8 mouse cellular contexts compared by ENCODE assay signal in genomic region chr6:32460400-32460799, GRCm38 (mm10).
DNase-seq lines count a peak whose midpoint lies in the region; ATAC-seq and TF ChIP-seq lines count a peak whose summit lies in the region.

No protein-coding gene starts in this region.

- no peaks in the 10 kb centered on the region for H3K27me3 ChIP-seq in intestine, embryonic 15.5 days (replicated peaks)
- no peaks in the 10 kb centered on the region for H3K27me3 ChIP-seq in lung, embryonic 14.5 days (ENCODE audit: insufficient read depth, low read length)
- no peaks in the 10 kb centered on the region for H3K27me3 ChIP-seq in embryonic facial prominence, embryonic 10.5 days (replicated peaks; ENCODE audit: low read depth, poor library complexity, severe bottlenecking)

- no peaks in the 10 kb centered on the region for H3K36me3 ChIP-seq in intestine, embryonic 15.5 days
- H3K36me3 ChIP-seq in lung, embryonic 14.5 days (ENCODE audit: insufficient read depth), result no peaks in the 10 kb centered on the region
- H3K36me3 ChIP-seq in embryonic facial prominence, embryonic 10.5 days (replicated peaks), result no peaks in the 10 kb centered on the region

- H3K4me1 ChIP-seq in intestine, embryonic 15.5 days (replicated peaks), result 0 out of 2 replicates have a peak, but pooled peaks cover 11% of the 10 kb centered on the region
- peaks cover 8% of the 10 kb centered on the region; the same call in 1 of the 2 replicates for H3K4me1 ChIP-seq in lung, embryonic 14.5 days (ENCODE audit: insufficient read depth)
- H3K4me1 ChIP-seq in embryonic facial prominence, embryonic 10.5 days, result peaks cover 24% of the 10 kb centered on the region

- DNase-seq in adrenal gland, postnatal 14 days, result peak; percentile 13
- DNase-seq in adrenal gland, postnatal 25 days, result no peak
- DNase-seq in heart, adult 11 months, result peak; percentile 99
- peak; percentile 57 for DNase-seq in lung, embryonic 14.5 days
- no peak for DNase-seq in embryo, embryonic 10 days (ENCODE audit: low spot score)
- no peak for DNase-seq in natural killer cell, adult 2 months (ENCODE audit: low spot score in 2 of 2)
- DNase-seq in embryonic facial prominence, embryonic 10.5 days (ENCODE audit: low spot score), result no peak

- H3K9me3 ChIP-seq in intestine, embryonic 15.5 days, result no peaks in the 10 kb centered on the region
- H3K9me3 ChIP-seq in lung, embryonic 14.5 days (ENCODE audit: low read depth, low read length), result no peaks in the 10 kb centered on the region
- H3K9me3 ChIP-seq in embryonic facial prominence, embryonic 10.5 days, result no peaks in the 10 kb centered on the region

- H3K4me3 ChIP-seq in intestine, embryonic 15.5 days (replicated peaks), result no peak overlapping the region
- no peak overlapping the region for H3K4me3 ChIP-seq in lung, embryonic 14.5 days (ENCODE audit: low read depth, low read length)
- no peak overlapping the region for H3K4me3 ChIP-seq in embryonic facial prominence, embryonic 10.5 days

- peak; percentile 66 for ATAC-seq in intestine, embryonic 15.5 days
- ATAC-seq in lung, embryonic 14.5 days (ENCODE audit: insufficient read depth), result 0 out of 2 replicates have a peak, but pooled peaks have one; percentile 49

- no peak for TF ChIP-seq CTCF in lung, embryonic 14.5 days (IDR thresholded peaks at IDR 0.05; ENCODE audit: low read depth)

- H3K9ac ChIP-seq in intestine, embryonic 15.5 days, result no peak overlapping the region
- no peak overlapping the region for H3K9ac ChIP-seq in lung, embryonic 14.5 days

- H3K4me2 ChIP-seq in intestine, embryonic 15.5 days (replicated peaks), result peak overlapping the region; percentile 24
- peak overlapping the region; percentile 35 for H3K4me2 ChIP-seq in lung, embryonic 14.5 days

- 48% methylated on average over 8 of the region's 8 CpGs for WGBS in intestine, embryonic 15.5 days
- WGBS in lung, embryonic 14.5 days, result 54% methylated on average over 8 of the region's 8 CpGs
- WGBS in embryonic facial prominence, embryonic 10.5 days, result 84% methylated on average over 8 of the region's 8 CpGs

- H3K27ac ChIP-seq in intestine, embryonic 15.5 days, result no peak overlapping the region
- no peak overlapping the region for H3K27ac ChIP-seq in lung, embryonic 14.5 days (ENCODE audit: low read depth)
- no peak overlapping the region for H3K27ac ChIP-seq in embryonic facial prominence, embryonic 10.5 days (replicated peaks)

Comparison
In these comparisons a context has a peak if more than half of its experiments do, and no peak if none do; other contexts are left out.
1. DNase-seq: peak in adrenal gland, postnatal 14 days (single experiment), heart, adult 11 months (single experiment) and lung, embryonic 14.5 days (single experiment); none in adrenal gland, postnatal 25 days (single experiment), embryo, embryonic 10 days (single experiment), natural killer cell, adult 2 months (0 of 2) and embryonic facial prominence, embryonic 10.5 days (single experiment).